14 mouse cellular contexts compared by ENCODE assay signal in genomic region chr1:133749954-133750353, GRCm38 (mm10).
"Had no signal": no experiment of that assay in that cellular context is flagged by ENCODE, and none has a peak within 500 bp of the region (broad histone marks: within the 10 kb centered on the region; RNA-seq: fewer than 3 reads in every experiment).

No protein-coding gene starts in this region.

- H3K9me3 ChIP-seq: limb, embryonic 10.5 days; liver, embryonic 13.5 days; lung, embryonic 15.5 days; midbrain, embryonic 15.5 days; neural tube, embryonic 13.5 days; stomach, embryonic 15.5 days had no signal

- DNase-seq: kidney, adult 8-10 months; kidney, postnatal 25 days; layer of hippocampus, adult 9-11 months; liver, embryonic 13.5 days; liver, postnatal 0 days; lung, postnatal 36 days; right cerebral cortex, postnatal 14 days; thymus, adult 2 months; thymus, postnatal 25 days had no signal

- H3K36me3 ChIP-seq: limb, embryonic 10.5 days; lung, embryonic 15.5 days; midbrain, embryonic 15.5 days; neural tube, embryonic 13.5 days; stomach, embryonic 15.5 days had no signal

- H3K9ac ChIP-seq: liver, embryonic 13.5 days; liver, postnatal 0 days; lung, embryonic 15.5 days; midbrain, embryonic 15.5 days; neural tube, embryonic 13.5 days; stomach, embryonic 15.5 days had no signal

- H3K27me3 ChIP-seq: liver, embryonic 13.5 days; lung, embryonic 15.5 days; midbrain, embryonic 15.5 days; neural tube, embryonic 13.5 days; stomach, embryonic 15.5 days had no signal

- H3K4me2 ChIP-seq: liver, embryonic 13.5 days; lung, embryonic 15.5 days; midbrain, embryonic 15.5 days; neural tube, embryonic 13.5 days; stomach, embryonic 15.5 days had no signal

- H3K27ac ChIP-seq: limb, embryonic 10.5 days; lung, embryonic 15.5 days; midbrain, embryonic 15.5 days; neural tube, embryonic 13.5 days; stomach, embryonic 15.5 days had no signal

- H3K4me1 ChIP-seq: midbrain, embryonic 15.5 days had no signal

- H3K4me3 ChIP-seq: limb, embryonic 10.5 days; liver, embryonic 13.5 days; lung, embryonic 15.5 days; midbrain, embryonic 15.5 days; neural tube, embryonic 13.5 days; stomach, embryonic 15.5 days had no signal

- ATAC-seq: liver, postnatal 0 days; midbrain, embryonic 15.5 days had no signal
